In genomic region chr3:94591066-94591465, GRCm38 (mm10) we compare ENCODE assay signal across 34 mouse cellular contexts. TPM values are rescaled to one million over a fixed set of nuclear protein-coding genes. Genes with fewer than 3 reads are reported as not detected.
DNase-seq lines count a peak whose midpoint lies in the region; ATAC-seq and TF ChIP-seq lines count a peak whose summit lies in the region.
"Had no signal": no experiment of that assay in that cellular context is flagged by ENCODE, and none has a peak within 500 bp of the region (broad histone marks: within the 10 kb centered on the region; RNA-seq: fewer than 3 reads in every experiment).

No protein-coding gene starts in this region.

- WGBS in neural tube, embryonic 15.5 days, result 83% methylated on average over 5 of the region's 5 CpGs
- WGBS in stomach, postnatal 0 days, result 83% methylated on average over 5 of the region's 5 CpGs

- H3K4me1 ChIP-seq in neural tube, embryonic 15.5 days, result no peaks in the 10 kb centered on the region
- no peaks in the 10 kb centered on the region for H3K4me1 ChIP-seq in stomach, postnatal 0 days (replicated peaks; ENCODE audit: control insufficient read depth, insufficient read depth)
- H3K4me1 ChIP-seq: embryonic facial prominence, embryonic 12.5 days; embryonic facial prominence, embryonic 15.5 days; heart, embryonic 12.5 days; heart, embryonic 15.5 days had no signal

- TF ChIP-seq CTCF in stomach, postnatal 0 days (IDR thresholded peaks at IDR 0.05; ENCODE audit: low read depth), result no peak

- H3K4me2 ChIP-seq in neural tube, embryonic 15.5 days, result no peak overlapping the region
- no peak overlapping the region for H3K4me2 ChIP-seq in stomach, postnatal 0 days (replicated peaks; ENCODE audit: low read depth)
- H3K4me2 ChIP-seq: embryonic facial prominence, embryonic 12.5 days; embryonic facial prominence, embryonic 15.5 days; heart, embryonic 12.5 days; heart, embryonic 15.5 days; hindbrain, embryonic 14.5 days had no signal

- H3K36me3 ChIP-seq in neural tube, embryonic 15.5 days, result no peaks in the 10 kb centered on the region
- H3K36me3 ChIP-seq in stomach, postnatal 0 days (ENCODE audit: control insufficient read depth, insufficient read depth, low read length), result no peaks in the 10 kb centered on the region
- H3K36me3 ChIP-seq: embryonic facial prominence, embryonic 12.5 days; embryonic facial prominence, embryonic 15.5 days; heart, embryonic 12.5 days; heart, embryonic 15.5 days had no signal

- H3K9ac ChIP-seq in neural tube, embryonic 15.5 days (replicated peaks), result no peak overlapping the region
- no peak overlapping the region for H3K9ac ChIP-seq in stomach, postnatal 0 days (ENCODE audit: low read length)
- H3K9ac ChIP-seq: embryonic facial prominence, embryonic 12.5 days; embryonic facial prominence, embryonic 15.5 days; forebrain, postnatal 0 days; heart, embryonic 12.5 days; heart, embryonic 15.5 days; hindbrain, embryonic 14.5 days had no signal

- no peak for ATAC-seq in neural tube, embryonic 15.5 days (ENCODE audit: low FRiP score)
- ATAC-seq in stomach, postnatal 0 days (ENCODE audit: low FRiP score, low TSS enrichment), result no peak
- ATAC-seq: forebrain, embryonic 14.5 days; forebrain, postnatal 0 days; intestine, embryonic 16.5 days had no signal

- TF ChIP-seq EP300 in stomach, postnatal 0 days (optimal IDR thresholded peaks at IDR 0.05), result no peak

- H3K27ac ChIP-seq in neural tube, embryonic 15.5 days (replicated peaks), result no peak overlapping the region
- H3K27ac ChIP-seq in stomach, postnatal 0 days (replicated peaks), result no peak overlapping the region
- H3K27ac ChIP-seq: embryonic facial prominence, embryonic 12.5 days; embryonic facial prominence, embryonic 15.5 days; gastrocnemius, adult 2 months; heart, embryonic 15.5 days; hindbrain, embryonic 14.5 days had no signal

- peak; percentile 61 for DNase-seq in heart, adult 11 months
- DNase-seq in heart, postnatal 36 days, result no peak
- peak; percentile 30 for DNase-seq in T-cell, adult 2 months (ENCODE audit: low spot score)
- DNase-seq in induced T-regulatory cell, adult 2 months (ENCODE audit: low read depth), result peak; percentile 50
- peak; percentile 28 for DNase-seq in naive thymus-derived CD4-positive, alpha-beta T cell, adult 2 months (ENCODE audit: low read depth)
- DNase-seq in adrenal gland, postnatal 4 days (ENCODE audit: low spot score in 2 of 2), result no peak
- DNase-seq in stomach, postnatal 0 days (ENCODE audit: low spot score), result no peak
- DNase-seq: adrenal gland, adult 2 months; adrenal gland, postnatal 14 days; cerebellum, adult 2 months; cerebellum, adult 9-11 months; cerebellum, postnatal 25 days; forebrain, postnatal 0 days; gastrocnemius, adult 2 months; gastrocnemius, postnatal 14 days; heart, adult 18-20 months; heart, postnatal 10 days; heart, postnatal 4 days; kidney, adult 18-20 months had no signal

- intact Hi-C loops in heart, postnatal 36 days (cut with DNase I), result no loop called here

- H3K4me3 ChIP-seq in neural tube, embryonic 15.5 days (replicated peaks), result no peak overlapping the region
- no peak overlapping the region for H3K4me3 ChIP-seq in stomach, postnatal 0 days (ENCODE audit: low read depth, low read length)
- H3K4me3 ChIP-seq: embryonic facial prominence, embryonic 12.5 days; embryonic facial prominence, embryonic 15.5 days; gastrocnemius, adult 2 months; heart, embryonic 12.5 days; heart, embryonic 15.5 days had no signal

- H3K27me3 ChIP-seq in neural tube, embryonic 15.5 days (replicated peaks), result no peaks in the 10 kb centered on the region
- no peaks in the 10 kb centered on the region for H3K27me3 ChIP-seq in stomach, postnatal 0 days (ENCODE audit: control insufficient read depth, insufficient read depth, low read length)
- H3K27me3 ChIP-seq: embryonic facial prominence, embryonic 12.5 days; embryonic facial prominence, embryonic 15.5 days; heart, embryonic 12.5 days; heart, embryonic 15.5 days had no signal

- no peaks in the 10 kb centered on the region for H3K9me3 ChIP-seq in neural tube, embryonic 15.5 days (replicated peaks)
- H3K9me3 ChIP-seq in stomach, postnatal 0 days (ENCODE audit: control insufficient read depth, low read length), result no peaks in the 10 kb centered on the region
- H3K9me3 ChIP-seq: embryonic facial prominence, embryonic 12.5 days; heart, embryonic 15.5 days had no signal

RNA-seq across cellular contexts. Expression of gene Snx27, which starts 8.6 kb away (rescaled TPM):
- total RNA-seq in heart, postnatal 36 days (2021), result 10 to 100 TPM; 27.8 to 28.8 TPM
- 96.2 and 96.6 TPM in 2 replicates for polyA plus RNA-seq in neural tube, embryonic 15.5 days (2015; fragmentation: Nextera tagmentation; extraction: Ambion mirVana)
- 10 to 100 TPM; 39.0 to 40.4 TPM for total RNA-seq in adrenal gland, postnatal 4 days (2021)
- polyA plus RNA-seq in stomach, postnatal 0 days (2015; fragmentation: Nextera tagmentation; extraction: Ambion mirVana), result 17.6 and 20.3 TPM in 2 replicates

RNA-seq across cellular contexts. Expression of gene Gm10972, which starts 51.8 kb away (rescaled TPM):
- total RNA-seq in heart, postnatal 36 days (2021), result not detected
- not detected in 2 replicates for polyA plus RNA-seq in neural tube, embryonic 15.5 days (2015; fragmentation: Nextera tagmentation; extraction: Ambion mirVana)
- total RNA-seq in adrenal gland, postnatal 4 days (2021), result not detected
- polyA plus RNA-seq in stomach, postnatal 0 days (2015; fragmentation: Nextera tagmentation; extraction: Ambion mirVana), result not detected in 2 replicates
- total RNA-seq: adrenal gland, adult 2 months; adrenal gland, postnatal 14 days; common myeloid progenitor, adult 5-6 weeks; forebrain, postnatal 0 days; gastrocnemius, adult 2 months; gastrocnemius, postnatal 14 days; gastrocnemius, postnatal 4 days; heart, adult 18-20 months; heart, postnatal 10 days; heart, postnatal 4 days; MEL had no signal
- polyA plus RNA-seq: adrenal gland, adult 2 months; brain, embryonic 14.5 days; cerebellum, adult 2 months; embryonic facial prominence, embryonic 12.5 days; embryonic facial prominence, embryonic 15.5 days; forebrain, embryonic 11.5 days; forebrain, embryonic 14.5 days; forebrain, postnatal 0 days; frontal cortex, adult 2 months; heart, embryonic 12.5 days; heart, embryonic 15.5 days; hindbrain, embryonic 11.5 days; hindbrain, embryonic 14.5 days; intestine, embryonic 16.5 days had no signal

Comparison
In these comparisons a context has a peak if more than half of its experiments do, and no peak if none do; other contexts are left out.
1. DNase-seq: peak in heart, adult 11 months (single experiment), T-cell, adult 2 months (single experiment), induced T-regulatory cell, adult 2 months (single experiment) and naive thymus-derived CD4-positive, alpha-beta T cell, adult 2 months (single experiment); none in heart, postnatal 36 days (0 of 2), adrenal gland, postnatal 4 days (0 of 2) and stomach, postnatal 0 days (single experiment).